Mouse (Mus musculus): ENCODE measurements around the gene Cacng8.

- no peak for TF ChIP-seq POLR2A (IDR thresholded peaks at IDR 0.05; ENCODE audit: borderline replicate concordance, control insufficient read depth, low read depth, low read length)
- no peak for TF ChIP-seq CTCF (IDR thresholded peaks at IDR 0.05; ENCODE audit: control insufficient read depth, insufficient read depth, low read length)
Observed at GRCm38 (mm10) chr7:3348326-3348725, 42.2 kb upstream of the Cacng8 start.

Data from bone marrow, adult 2 months (tissue).